Mouse (Mus musculus) liver, postnatal 0 days (tissue): Measurements from ENCODE around the gene Mmachc.

Experiments used
- CTCF ChIP-seq: sonication (generic); IDR thresholded peaks from 2 replicates; pipeline ENCODE4 v1.5.1; 2016; ENCODE audit warnings: antibody characterized with exemption, low read depth
- EP300 ChIP-seq: IDR thresholded peaks from 2 replicates; pipeline ENCODE4 v1.6.1; 2016; ENCODE audit warnings: antibody characterized with exemption, low read depth, mild to moderate bottlenecking

DNA sequence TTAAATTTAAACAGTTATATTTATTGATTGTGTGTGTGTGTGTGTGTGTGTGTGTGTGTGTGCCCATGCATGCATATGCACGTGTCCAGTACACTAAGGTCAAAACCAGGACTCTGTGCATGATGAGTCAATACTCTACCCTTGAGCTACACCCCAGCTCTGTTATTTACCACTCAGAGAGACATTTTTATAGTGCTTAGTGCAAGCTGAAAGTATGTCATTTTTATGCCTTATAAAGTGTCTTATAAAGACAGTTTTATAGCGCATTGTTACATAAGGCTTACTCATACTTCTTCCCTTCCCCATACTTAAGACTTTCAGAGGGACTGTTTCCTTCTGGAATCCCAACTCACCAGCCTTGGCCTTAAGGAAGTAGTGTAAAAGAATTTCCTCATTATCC lies 41.5 kb upstream of the Mmachc start:
- no peak for TF ChIP-seq CTCF
- no peak for TF ChIP-seq EP300
